Mouse (Mus musculus): ENCODE data around the gene Eps15l1.

DNA sequence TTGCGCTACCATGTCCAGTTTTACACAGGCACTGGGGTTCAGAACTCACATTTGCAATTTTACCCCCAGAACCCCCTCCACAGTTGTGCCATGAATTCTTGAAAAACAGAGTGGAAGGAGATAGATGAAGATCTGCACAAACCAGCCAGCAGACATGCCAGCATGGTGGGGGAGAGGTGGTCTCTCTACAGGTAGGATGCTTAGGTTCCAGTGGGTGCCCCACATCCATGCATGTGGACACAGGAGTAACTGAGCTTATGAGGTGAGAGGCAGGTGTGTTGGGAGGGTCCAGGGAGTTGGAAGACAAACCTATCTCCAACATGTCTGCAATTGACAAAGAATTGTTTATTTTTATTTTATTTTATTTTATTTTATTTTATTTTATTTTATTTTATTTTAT lies 122.3 kb downstream of the Eps15l1 start:
- TF ChIP-seq GATA1 (IDR thresholded peaks at IDR 0.05; ENCODE audit: low read length): no peak
- TF ChIP-seq TAL1 (IDR thresholded peaks at IDR 0.05; ENCODE audit: low read length): no peak

Measured in erythroblast, embryonic 14.5 days (primary cell).